Mouse (Mus musculus): ENCODE results near the gene Ttll8. TPM values are rescaled to one million over a fixed set of nuclear protein-coding genes. Genes with fewer than 3 reads are reported as not detected.

Ttll8 gene
- not detected in 2 replicates for polyA plus RNA-seq (2014; fragmentation: Nextera tagmentation; extraction: Ambion mirVana)

DNA sequence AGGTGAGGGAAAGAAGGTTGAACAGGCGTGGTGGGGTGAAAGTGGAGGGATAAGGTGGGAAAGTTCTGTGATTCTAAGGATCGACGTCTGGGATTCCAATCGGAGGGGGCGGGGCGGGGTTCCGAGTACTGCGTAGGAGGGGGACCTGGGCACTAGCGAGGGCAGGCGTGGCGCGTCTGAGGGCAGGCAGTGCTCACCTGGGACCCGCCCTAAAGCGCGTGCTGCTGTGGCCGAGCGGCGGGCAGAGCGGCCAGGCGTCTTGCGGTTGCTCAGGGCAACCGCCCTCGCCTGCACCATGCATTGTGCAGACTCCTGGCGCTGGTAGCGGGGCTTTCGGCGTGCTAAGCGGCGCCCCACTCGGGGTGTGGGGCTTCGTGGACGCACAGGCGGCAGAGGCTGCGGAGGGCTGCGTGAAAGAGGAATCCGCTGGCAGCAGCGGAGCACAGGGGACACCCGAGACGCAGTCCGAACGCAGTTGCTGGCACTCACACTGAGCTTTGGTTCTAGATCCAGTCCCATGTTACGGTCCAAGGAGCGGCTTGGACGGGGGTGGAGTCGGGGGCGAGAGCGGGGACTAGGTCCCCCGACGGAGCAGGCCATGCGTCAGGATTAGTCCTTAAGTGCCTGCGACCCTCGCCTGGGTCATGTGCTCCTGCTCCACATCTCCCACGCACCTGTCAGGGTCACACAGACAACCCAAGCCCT is at the start of gene Ttll8:
TSS of gene Ttll8 (minus strand) at position 51 of the 705 bp plus-strand sequence.
- Histone ChIP-seq H3K4me3 (replicated peaks; ENCODE audit: low read depth, low read length) (peak within 1 kb of the TSS; percentile 41), H3K9ac (replicated peaks; ENCODE audit: low read length) (peak within 1 kb of the TSS; percentile 62), H3K4me1 (ENCODE audit: control insufficient read depth, insufficient read depth, low read length) (0 out of 2 replicates have a peak, but pooled peaks cover 5% of the 10 kb centered on the region), H3K27ac (replicated peaks; ENCODE audit: low read depth, low read length) (no peak within 1 kb of the TSS), H3K9me3 (ENCODE audit: control insufficient read depth, low read length) (no peaks in the 10 kb centered on the region), H3K36me3 (ENCODE audit: control insufficient read depth, insufficient read depth, low read length) (no peaks in the 10 kb centered on the region), H3K4me2 (ENCODE audit: low read length) (peak within 1 kb of the TSS; percentile 89), H3K27me3 (ENCODE audit: control insufficient read depth, insufficient read depth, low read length) (peaks cover 12% of the 10 kb centered on the region; the same call in 1 of the 2 replicates)
- peak; percentile 57; the same call in 1 of the 2 replicates for ATAC-seq (ENCODE audit: low FRiP score, low TSS enrichment)
- peak; percentile 75 for DNase-seq
- 3% methylated on average over 53 of the region's 53 CpGs for WGBS

- H3K4me3 ChIP-seq (replicated peaks; ENCODE audit: low read depth, low read length) = no peak overlapping the region
- no peaks in the 10 kb centered on the region for H3K36me3 ChIP-seq (ENCODE audit: control insufficient read depth, insufficient read depth, low read length)
- no peaks in the 10 kb centered on the region for H3K27me3 ChIP-seq (ENCODE audit: control insufficient read depth, insufficient read depth, low read length)
- H3K9ac ChIP-seq (replicated peaks; ENCODE audit: low read length) = no peak overlapping the region
- DNase-seq (no peak), ATAC-seq (ENCODE audit: low FRiP score, low TSS enrichment) (no peak)
- 67% methylated on average over 3 of the region's 3 CpGs for WGBS
- no peak overlapping the region for H3K27ac ChIP-seq (replicated peaks; ENCODE audit: low read depth, low read length)
- H3K9me3 ChIP-seq (ENCODE audit: control insufficient read depth, low read length) = no peaks in the 10 kb centered on the region
- no peak overlapping the region for H3K4me2 ChIP-seq (ENCODE audit: low read length)
- H3K4me1 ChIP-seq (ENCODE audit: control insufficient read depth, insufficient read depth, low read length) = no peaks in the 10 kb centered on the region
These were observed 47.0 kb upstream of the Ttll8 start for GRCm38 (mm10) chr15:89001245-89001644.

DNA sequence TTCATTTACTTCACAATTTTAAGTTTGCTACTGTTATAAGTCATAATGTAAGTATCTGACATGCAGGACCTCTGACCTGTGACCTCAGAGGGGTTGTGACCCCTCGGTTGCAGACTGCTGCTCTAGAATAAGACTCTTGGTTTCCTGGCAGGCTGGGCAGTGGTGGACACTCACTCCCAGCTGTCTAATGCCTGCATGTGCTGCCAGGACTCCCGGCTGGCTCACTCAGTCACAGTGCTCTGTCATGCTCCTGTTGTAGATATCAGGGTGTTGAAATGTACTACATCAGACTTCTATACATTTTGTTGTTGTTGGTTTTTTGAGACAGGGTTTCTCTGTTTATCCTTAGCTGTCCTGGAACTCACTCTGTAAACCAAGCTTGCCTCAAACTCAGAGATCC is 46.1 kb upstream of the Ttll8 start:
- DNase-seq (no peak), ATAC-seq (ENCODE audit: low FRiP score, low TSS enrichment) (no peak)
- Histone ChIP-seq H3K4me2 (ENCODE audit: low read length) (no peak overlapping the region), H3K9ac (replicated peaks; ENCODE audit: low read length) (no peak overlapping the region), H3K27me3 (ENCODE audit: control insufficient read depth, insufficient read depth, low read length) (no peaks in the 10 kb centered on the region), H3K9me3 (ENCODE audit: control insufficient read depth, low read length) (no peaks in the 10 kb centered on the region), H3K4me1 (ENCODE audit: control insufficient read depth, insufficient read depth, low read length) (no peaks in the 10 kb centered on the region), H3K36me3 (ENCODE audit: control insufficient read depth, insufficient read depth, low read length) (no peaks in the 10 kb centered on the region), H3K27ac (replicated peaks; ENCODE audit: low read depth, low read length) (no peak overlapping the region), H3K4me3 (replicated peaks; ENCODE audit: low read depth, low read length) (no peak overlapping the region)
- 65% methylated on average over 2 of the region's 2 CpGs for WGBS

- 81% methylated on average over 2 of the region's 2 CpGs for WGBS
- no peaks in the 10 kb centered on the region for H3K9me3 ChIP-seq (ENCODE audit: control insufficient read depth, low read length)
- no peak overlapping the region for H3K27ac ChIP-seq (replicated peaks; ENCODE audit: low read depth, low read length)
- no peaks in the 10 kb centered on the region for H3K27me3 ChIP-seq (ENCODE audit: control insufficient read depth, insufficient read depth, low read length)
- no peaks in the 10 kb centered on the region for H3K4me1 ChIP-seq (ENCODE audit: control insufficient read depth, insufficient read depth, low read length)
- H3K36me3 ChIP-seq (ENCODE audit: control insufficient read depth, insufficient read depth, low read length) = no peaks in the 10 kb centered on the region
- no peak overlapping the region for H3K4me2 ChIP-seq (ENCODE audit: low read length)
- no peak for ATAC-seq (ENCODE audit: low FRiP score, low TSS enrichment)
- H3K9ac ChIP-seq (replicated peaks; ENCODE audit: low read length) = no peak overlapping the region
- peak; percentile 43 for DNase-seq
- no peak overlapping the region for H3K4me3 ChIP-seq (replicated peaks; ENCODE audit: low read depth, low read length)
These were observed 44.9 kb upstream of the Ttll8 start for GRCm38 (mm10) chr15:88999124-88999523.

DNA sequence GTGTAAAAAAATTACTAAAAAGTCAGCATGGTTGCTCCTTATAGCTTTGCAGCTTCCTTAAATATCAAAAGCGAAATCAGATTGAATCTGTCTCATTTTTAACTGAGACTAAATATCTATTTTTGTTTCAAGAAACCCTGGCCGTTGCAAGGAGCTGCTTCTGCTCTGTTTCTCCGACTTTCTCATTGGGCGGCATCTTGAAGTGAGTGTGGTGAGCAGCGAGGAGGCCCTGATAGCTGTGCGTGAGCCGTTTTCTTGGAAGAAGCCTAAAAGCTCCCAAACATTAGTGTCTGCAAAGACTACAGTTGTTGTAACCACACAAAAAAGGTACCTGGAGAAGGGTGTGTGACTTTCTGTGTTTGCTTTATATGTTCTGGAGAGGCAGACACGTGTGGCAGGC is 44.4 kb upstream of the Ttll8 start:
- 79% methylated on average over 8 of the region's 8 CpGs for WGBS

GRCm38 (mm10) chr15:88989236-88989635 is 35.0 kb upstream of the Ttll8 start:
- H3K9ac ChIP-seq (replicated peaks; ENCODE audit: low read length) = no peak overlapping the region
- no peak for DNase-seq
- no peak overlapping the region for H3K4me2 ChIP-seq (ENCODE audit: low read length)
- H3K4me1 ChIP-seq (ENCODE audit: control insufficient read depth, insufficient read depth, low read length) = no peaks in the 10 kb centered on the region
- H3K9me3 ChIP-seq (ENCODE audit: control insufficient read depth, low read length) = no peaks in the 10 kb centered on the region
- H3K27me3 ChIP-seq (ENCODE audit: control insufficient read depth, insufficient read depth, low read length) = no peaks in the 10 kb centered on the region
- H3K4me3 ChIP-seq (replicated peaks; ENCODE audit: low read depth, low read length) = no peak overlapping the region
- no peak for ATAC-seq (ENCODE audit: low FRiP score, low TSS enrichment)
- H3K36me3 ChIP-seq (ENCODE audit: control insufficient read depth, insufficient read depth, low read length) = no peaks in the 10 kb centered on the region
- 82% methylated on average over 2 of the region's 2 CpGs for WGBS
- no peak overlapping the region for H3K27ac ChIP-seq (replicated peaks; ENCODE audit: low read depth, low read length)

More for the DNA sequence above, 44.4 kb upstream of the Ttll8 start:
- no peak overlapping the region for H3K27ac ChIP-seq (replicated peaks; ENCODE audit: low read depth, low read length)
- H3K36me3 ChIP-seq (ENCODE audit: control insufficient read depth, insufficient read depth, low read length) = no peaks in the 10 kb centered on the region
- no peak for ATAC-seq (ENCODE audit: low FRiP score, low TSS enrichment)
- H3K4me1 ChIP-seq (ENCODE audit: control insufficient read depth, insufficient read depth, low read length) = no peaks in the 10 kb centered on the region
- no peak overlapping the region for H3K9ac ChIP-seq (replicated peaks; ENCODE audit: low read length)
- H3K27me3 ChIP-seq (ENCODE audit: control insufficient read depth, insufficient read depth, low read length) = no peaks in the 10 kb centered on the region
- no peak overlapping the region for H3K4me3 ChIP-seq (replicated peaks; ENCODE audit: low read depth, low read length)
- no peak overlapping the region for H3K4me2 ChIP-seq (ENCODE audit: low read length)
- no peak for DNase-seq
- no peaks in the 10 kb centered on the region for H3K9me3 ChIP-seq (ENCODE audit: control insufficient read depth, low read length)

GRCm38 (mm10) chr15:88982534-88983079 is 28.4 kb upstream of the Ttll8 start, which contains the start of gene Mov10l1:
Gene Mov10l1 (plus strand): TSS chr15:88982909.
- Histone ChIP-seq H3K27me3 (ENCODE audit: control insufficient read depth, insufficient read depth, low read length) (no peaks in the 10 kb centered on the region), H3K9ac (replicated peaks; ENCODE audit: low read length) (no peak within 1 kb of the TSS), H3K36me3 (ENCODE audit: control insufficient read depth, insufficient read depth, low read length) (no peaks in the 10 kb centered on the region), H3K4me1 (ENCODE audit: control insufficient read depth, insufficient read depth, low read length) (peaks cover 4% of the 10 kb centered on the region; the same call in 1 of the 2 replicates), H3K4me3 (replicated peaks; ENCODE audit: low read depth, low read length) (no peak within 1 kb of the TSS), H3K4me2 (ENCODE audit: low read length) (no peak within 1 kb of the TSS), H3K9me3 (ENCODE audit: control insufficient read depth, low read length) (no peaks in the 10 kb centered on the region), H3K27ac (replicated peaks; ENCODE audit: low read depth, low read length) (no peak within 1 kb of the TSS)
- 96% methylated on average over 31 of the region's 31 CpGs for WGBS
- DNase-seq = no peak
- ATAC-seq (ENCODE audit: low FRiP score, low TSS enrichment) = no peak

- 6% methylated on average over 3 of the region's 3 CpGs for WGBS
- 0 out of 2 replicates have a peak, but pooled peaks have one; percentile 43 for ATAC-seq (ENCODE audit: low FRiP score, low TSS enrichment)
These were observed 24.9 kb upstream of the Ttll8 start for GRCm38 (mm10) chr15:88979138-88979446.

More at GRCm38 (mm10) chr15:88979138-88979446, 24.9 kb upstream of the Ttll8 start:
- H3K4me3 ChIP-seq (replicated peaks; ENCODE audit: low read depth, low read length) = no peak overlapping the region
- H3K4me2 ChIP-seq (ENCODE audit: low read length) = no peak overlapping the region
- H3K4me1 ChIP-seq (ENCODE audit: control insufficient read depth, insufficient read depth, low read length) = peaks cover 4% of the 10 kb centered on the region; the same call in 1 of the 2 replicates
- DNase-seq = no peak
- H3K27me3 ChIP-seq (ENCODE audit: control insufficient read depth, insufficient read depth, low read length) = no peaks in the 10 kb centered on the region
- H3K9me3 ChIP-seq (ENCODE audit: control insufficient read depth, low read length) = no peaks in the 10 kb centered on the region
- H3K9ac ChIP-seq (replicated peaks; ENCODE audit: low read length) = no peak overlapping the region
- 0 out of 2 replicates have a peak overlapping the region, but pooled peaks have one; percentile 63 for H3K27ac ChIP-seq (replicated peaks; ENCODE audit: low read depth, low read length)
- H3K36me3 ChIP-seq (ENCODE audit: control insufficient read depth, insufficient read depth, low read length) = no peaks in the 10 kb centered on the region
